Mouse (Mus musculus): ENCODE measurements around the gene Col25a1.

Col25a1 gene

DNA sequence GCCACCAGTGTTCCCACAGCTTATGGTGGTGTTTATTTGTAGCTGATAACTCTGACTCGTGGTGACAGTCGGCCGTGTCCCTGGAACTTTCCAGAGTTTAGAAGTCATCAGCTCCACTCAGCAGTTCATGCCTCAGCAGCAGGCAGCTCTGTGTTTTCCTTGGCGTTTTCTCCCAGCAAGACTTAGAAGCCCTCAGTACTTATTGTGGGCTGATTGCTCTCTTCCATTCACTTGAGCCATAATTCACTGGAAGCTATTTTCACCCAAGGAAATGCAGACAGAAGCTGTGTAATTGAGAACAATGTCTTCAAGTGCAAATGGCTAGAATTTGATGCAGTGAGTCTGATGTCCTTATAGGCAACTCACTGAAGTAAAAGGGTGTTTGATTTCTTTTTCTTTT lies 254.6 kb downstream of the Col25a1 start:
- DNase-seq: no peak

DNA sequence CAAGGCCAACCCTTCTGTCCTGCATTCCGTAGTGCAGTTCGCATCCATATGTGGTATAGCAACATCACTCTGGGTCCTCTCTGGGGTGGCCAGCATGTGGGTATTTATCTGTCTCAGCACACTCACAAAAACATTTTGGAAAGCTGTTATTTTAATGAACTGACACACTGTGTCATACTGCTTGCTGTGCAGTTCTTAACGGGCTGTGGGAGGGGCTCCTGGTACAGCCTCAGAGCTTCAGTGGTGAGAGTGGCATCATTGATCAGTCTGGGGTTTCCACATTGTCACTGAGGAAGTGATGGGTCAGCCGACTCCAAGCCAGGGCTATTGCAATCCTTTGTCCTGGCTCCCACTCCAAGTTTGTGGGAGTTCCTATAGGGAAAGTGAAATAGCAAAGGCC lies 255.9 kb downstream of the Col25a1 start:
- DNase-seq: no peak

DNA sequence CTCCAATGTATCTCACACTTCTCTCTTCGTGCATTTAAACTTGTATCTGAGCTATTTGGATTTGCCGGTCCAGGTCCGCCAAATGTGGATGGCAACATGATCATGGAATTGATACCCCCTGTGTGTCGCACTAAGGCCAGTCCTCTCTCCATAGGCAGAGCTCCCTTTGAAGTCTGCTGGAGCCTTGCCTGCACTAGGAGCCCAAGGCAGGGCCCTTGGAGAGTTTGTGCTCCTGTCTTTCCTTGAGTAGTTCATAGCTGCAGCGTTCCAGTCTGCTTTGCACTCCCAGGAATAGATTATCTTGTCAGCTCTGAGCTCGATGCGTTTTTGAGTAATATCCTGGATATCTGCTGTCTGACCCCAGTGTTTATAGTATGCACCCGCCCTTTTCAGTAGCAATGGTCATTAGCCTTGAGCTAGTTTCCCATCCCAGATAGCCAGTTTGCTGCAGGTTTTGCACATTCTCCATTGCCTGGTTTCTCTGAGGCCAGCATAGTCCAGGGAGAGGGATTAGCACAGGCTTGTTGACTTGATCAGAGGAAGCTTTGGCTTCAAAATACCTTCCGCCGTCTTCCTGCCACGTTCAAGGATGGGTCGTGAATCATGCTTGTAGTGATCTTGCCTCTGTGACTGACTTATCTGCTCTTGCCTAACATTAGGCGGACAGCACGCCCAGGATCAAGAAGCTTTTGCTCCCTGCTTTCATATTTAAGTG lies 258.1 kb downstream of the Col25a1 start:
- DNase-seq: no peak

DNA sequence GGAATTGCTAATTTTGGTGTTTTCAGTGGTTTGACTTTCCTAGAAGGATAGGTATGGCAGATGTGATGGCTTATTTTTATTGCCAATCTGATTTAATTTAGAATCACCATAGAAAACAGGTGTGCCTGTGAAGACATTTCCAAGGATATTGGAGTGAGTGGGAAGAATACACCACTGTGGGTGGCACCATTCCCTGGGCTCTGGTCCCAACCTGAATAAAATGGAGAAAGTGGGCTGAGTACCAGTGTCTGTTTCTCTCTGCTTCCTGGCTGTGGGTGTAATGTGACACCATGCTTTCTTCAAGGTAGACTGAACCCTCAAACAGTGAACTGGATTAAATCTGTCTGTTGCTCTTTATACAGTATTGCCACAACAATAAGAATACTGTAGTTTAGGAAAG lies 265.3 kb downstream of the Col25a1 start:
- no peak for DNase-seq

DNA sequence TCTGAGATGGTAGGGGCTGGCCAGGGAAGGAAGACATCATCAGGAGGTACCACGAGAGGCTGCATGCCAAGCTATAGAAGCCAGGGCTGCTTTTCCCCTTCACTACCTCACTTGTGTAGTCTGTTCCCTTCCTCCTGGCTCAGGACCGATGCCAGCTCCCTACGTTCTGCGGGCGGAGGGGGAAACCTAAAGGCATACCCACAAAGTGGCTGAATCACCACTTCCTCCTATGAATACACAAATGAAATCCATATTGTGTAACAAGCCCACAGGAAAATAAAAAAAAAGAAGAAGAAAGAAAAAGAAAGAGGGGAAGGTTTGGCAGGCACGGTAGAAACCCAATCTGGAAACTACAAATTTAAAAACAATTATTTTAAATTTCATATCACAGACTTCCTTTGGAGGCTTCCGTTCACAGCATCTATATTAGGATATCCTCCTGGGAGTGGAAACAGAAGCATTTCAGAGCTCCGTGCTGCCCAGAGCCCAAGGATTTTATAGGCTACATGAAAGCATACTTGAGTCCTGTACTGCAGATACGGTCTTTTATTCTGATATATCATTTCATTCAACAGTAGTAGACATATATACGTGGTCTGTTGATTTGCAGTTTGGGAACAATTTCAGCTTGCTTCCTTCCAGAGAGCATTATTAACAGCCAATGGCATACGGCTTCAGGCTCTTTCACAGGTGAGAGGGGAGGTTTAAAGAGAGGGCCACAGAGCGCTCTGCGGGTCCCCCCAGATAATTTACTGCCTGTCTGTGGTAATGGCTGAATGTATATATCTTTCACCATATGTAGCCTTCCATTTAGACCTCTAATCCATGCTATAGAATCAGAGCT lies 269.6 kb downstream of the Col25a1 start:
- DNase-seq: no peak

DNA sequence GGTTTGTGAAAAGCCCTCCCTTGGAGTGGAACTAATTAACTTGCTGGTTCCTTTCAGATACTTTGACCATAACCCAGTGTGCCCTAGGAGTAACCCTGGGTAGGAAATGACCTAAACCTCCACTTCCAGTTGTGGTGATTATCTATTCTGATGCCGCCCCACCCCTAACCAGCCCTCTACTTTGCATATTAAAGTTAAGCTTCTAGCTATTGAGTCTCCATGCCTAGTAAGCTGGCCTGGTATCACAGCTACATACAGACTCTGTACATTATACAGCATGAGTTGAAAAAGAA lies 270.2 kb downstream of the Col25a1 start:
- no peak for DNase-seq

DNA sequence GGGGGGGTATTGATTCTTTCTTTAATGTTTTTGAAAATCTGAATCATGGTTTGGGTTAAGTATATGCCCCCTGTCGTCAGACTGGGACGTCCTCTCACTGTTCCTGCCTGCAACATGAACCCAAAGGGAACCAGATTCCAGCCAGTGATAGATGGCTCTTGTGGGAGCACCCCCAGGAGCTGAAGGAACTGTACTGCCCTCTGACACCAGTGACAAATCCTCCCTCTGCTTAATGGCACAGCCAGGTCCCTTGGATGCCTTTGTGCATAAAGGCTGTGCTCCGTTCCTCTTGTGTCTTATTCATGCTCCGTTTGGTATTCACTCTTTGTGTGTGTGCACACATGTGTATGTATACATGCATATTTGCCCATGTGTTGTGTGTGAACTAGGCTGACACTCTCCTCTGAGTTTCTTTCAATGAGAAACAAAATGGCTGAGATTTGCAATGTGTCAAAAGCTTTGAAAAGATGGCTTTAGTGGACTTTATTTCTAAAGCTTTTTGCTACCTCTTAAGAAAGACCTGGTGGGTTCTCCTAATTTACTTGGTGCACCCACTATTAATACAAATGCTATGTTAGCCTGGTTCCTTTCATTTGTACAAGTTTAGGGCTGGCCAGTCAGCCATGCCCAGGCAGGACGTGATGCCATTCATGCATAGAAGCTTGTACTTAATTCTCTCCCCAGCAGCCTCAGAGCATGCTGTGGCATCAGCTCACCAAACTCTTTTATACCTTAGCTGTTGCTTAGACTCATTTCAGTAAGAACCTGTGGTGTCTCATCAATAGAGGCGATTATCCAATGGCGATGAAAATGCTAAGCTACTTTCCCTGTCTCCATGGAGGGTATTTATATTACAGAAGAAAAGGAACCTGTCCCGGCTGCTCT lies 273.5 kb downstream of the Col25a1 start:
- DNase-seq: no peak

DNA sequence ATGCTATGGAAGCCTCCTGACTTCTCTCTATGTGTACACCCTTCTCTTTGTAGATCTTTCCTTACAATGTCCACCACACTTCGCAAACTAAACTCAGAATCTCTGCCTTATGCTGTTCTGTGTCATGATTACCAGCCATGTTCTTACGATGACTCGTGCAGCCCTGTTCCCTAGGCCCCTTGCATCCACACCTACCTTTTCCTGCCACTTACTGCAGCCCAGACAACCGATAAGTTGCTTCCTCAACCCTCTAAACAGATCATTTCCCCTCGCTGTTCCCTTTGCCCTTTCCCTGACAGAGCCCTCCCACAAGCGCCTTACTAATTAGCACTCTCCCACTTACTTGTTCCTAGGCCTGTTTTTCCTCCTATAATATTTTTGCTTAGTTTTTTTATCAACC lies 275.9 kb downstream of the Col25a1 start:
- DNase-seq: no peak

DNA sequence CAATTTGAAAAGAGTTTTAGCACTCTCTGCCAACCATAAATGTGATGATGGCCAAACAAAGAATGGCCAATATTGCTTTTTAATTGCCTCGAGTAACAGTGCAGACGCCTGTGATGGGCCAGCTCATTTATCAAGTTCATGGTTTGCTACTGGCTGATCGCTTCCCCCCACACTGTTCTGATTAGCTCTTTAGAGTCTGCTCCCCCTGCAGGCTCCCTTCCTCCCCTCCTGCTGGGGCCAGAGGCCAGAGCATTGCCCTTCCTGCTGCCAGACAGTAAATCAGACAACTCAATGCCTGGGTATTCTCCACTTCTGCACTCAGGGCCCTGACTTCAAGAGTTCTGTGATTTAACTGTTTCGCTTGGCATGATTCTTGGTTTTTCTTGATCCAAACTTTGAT lies 281.9 kb downstream of the Col25a1 start:
- no peak for DNase-seq

DNA sequence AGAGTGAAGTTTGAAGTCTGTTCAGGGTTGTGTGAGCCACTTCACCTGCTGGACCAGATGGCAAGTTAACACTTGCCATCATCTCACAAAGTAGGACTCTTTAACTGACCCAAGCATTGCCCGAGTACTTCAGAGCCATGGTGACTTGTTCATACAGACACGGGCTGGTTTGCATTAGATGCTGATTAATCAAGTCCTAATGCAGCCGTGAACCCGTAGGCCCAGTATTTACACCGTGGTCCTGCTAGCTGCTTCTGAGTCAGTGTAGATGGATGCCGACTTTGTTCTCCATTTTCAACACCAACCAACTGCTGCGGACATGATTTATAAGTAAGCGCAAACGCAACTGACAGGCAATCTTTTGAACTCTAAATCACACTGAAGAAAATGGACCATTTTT lies 287.6 kb downstream of the Col25a1 start:
- DNase-seq: no peak

DNA sequence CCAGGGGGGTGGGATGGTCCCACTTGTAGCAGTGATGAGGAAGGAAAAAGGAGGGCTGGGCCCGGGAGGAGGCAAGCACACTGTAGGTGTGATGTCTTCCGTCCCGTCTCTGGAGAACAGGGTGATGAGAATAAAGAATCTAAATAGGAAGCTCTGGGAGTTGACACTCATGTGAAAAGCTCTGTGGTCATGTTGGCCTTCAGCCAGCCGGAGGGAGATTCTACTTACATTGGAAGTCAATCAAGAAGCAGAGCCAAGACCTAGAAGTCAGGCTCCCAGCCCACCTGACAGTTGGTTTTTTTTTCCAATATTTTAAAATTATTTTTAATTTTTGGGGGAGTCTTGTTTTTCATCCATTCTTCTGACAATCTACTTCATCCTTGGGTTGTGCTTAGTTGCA lies 297.5 kb downstream of the Col25a1 start:
- DNase-seq: no peak

DNA sequence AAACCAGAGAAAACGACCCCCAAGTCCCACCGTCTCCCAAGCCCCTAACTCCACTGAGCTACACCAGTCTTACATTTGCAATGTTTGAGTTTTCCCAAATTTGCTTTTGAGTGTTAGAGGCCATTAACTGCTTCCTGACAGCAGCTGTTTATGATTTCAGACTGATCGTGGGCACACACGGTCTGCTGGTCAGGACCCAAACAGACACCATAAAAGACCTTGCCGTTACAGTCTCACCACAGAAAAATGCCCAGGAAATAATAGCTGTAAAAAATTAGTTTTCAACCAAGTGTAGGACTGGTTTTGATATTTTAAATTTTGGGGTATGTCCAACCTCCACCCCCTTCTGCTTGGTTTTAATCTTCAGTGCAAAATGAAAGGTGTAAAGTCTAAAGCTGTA lies 298.8 kb downstream of the Col25a1 start:
- DNase-seq: no peak

DNA sequence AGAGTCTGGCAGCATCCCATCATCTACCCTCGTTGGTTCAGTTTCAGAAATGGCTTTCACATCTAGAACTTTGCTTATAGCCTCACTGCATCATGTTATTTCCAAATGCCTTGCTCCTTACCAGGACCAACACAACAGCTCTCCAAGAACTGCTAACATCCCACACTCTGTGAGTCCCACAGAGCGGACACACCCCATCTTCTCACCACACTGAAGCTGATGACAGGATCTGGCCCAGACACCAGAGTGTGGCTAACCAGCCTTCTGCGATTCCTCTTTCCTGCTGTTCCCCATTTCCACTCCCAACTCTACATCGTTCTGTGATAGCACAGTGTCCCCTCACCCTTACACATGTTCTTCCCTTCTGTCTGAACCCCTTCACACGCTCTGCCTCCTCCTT lies 301.5 kb downstream of the Col25a1 start:
- no peak for DNase-seq

DNA sequence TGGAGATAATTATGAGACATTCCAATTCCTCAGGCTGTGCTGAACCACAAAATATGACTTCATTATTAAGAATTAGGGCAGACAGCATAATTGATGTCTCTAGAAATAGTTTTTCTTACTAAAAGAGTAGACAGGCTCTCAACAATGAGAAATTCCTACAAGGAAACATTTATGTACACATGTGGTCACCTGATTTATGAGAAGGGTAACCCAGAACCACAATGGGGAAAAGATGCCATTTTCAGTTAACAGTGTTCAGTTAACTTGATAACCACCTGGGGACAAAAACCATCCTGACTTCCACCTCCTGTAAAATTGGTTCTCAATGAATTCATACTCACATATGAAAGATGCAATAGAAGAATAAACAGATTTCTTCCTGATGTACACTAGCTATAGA lies 305.7 kb downstream of the Col25a1 start:
- DNase-seq: no peak

DNA sequence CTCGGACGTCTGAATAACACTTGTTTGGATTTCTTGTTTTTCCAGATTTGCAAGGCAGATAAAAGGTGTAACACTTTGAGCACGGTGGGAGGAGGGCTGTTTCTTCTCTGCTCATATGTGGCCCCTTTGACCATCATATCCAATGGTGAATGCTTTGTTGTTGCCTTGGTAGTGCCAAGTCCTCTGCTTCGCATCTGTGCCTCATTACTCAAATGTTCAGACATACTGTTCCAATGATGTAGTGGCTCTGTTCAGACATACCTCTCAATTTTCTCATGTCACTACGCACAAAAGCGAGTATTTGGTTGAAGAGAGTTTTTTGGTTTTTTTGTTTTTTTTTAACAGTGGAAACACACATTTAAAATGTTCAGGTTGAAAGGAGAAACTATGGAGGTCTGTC lies 308.5 kb downstream of the Col25a1 start:
- DNase-seq: no peak

DNA sequence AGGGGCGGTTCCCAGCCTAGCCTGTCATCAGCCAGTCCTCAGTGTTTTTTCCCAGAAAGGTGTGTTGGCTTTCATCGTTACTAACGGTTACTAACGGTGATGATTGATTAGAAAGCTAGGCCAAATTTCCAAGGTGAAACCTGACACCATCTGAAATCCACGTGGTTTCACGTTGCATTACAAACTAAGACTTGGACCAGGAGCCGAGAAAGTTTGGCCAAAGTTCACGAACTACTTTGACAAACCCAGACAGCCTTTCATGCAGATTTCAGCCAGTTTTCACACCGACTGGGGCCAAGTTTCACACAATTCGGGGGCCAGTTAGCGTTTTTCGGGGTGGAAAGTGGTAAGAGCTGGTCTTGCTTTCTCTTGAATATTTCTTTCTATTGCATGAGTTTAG lies 309.4 kb downstream of the Col25a1 start:
- DNase-seq: no peak

DNA sequence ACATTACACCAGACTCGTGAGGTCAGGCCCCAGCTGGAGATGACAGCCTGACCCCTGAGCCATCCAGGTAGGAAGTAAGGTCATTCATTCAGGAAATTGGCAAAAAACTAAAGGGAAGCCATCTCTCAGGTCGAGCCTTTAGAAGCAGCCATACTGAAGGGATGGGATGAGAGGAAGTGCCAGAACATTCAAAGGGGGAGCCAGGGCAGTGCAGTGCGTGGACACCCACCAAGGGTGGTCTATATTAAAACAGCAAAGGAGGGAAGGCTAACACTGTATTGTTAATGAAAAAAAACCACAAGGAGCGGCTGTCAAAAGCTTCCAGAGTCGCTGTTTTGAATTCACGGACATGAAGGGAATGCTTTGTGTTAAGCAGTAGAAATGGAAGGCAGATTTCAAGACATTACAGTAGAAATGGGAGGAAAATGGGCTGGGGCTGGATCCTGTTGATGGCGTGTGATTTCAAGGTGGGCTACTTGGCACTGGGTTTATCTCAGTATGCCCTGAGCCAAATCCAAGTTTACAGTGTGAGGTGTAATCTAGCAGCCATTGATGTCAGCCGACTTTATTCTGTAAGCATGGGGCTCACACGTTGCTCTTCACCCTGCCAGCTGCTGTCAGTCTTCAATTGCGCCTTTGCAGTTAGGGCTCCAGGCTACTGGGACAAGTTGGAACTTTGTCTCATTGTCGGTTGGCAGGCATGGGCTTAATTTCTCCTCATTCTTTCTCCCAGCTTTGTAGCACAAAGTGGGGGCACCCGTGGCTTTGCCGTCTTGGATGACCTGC lies 312.7 kb downstream of the Col25a1 start:
- no peak for DNase-seq

DNA sequence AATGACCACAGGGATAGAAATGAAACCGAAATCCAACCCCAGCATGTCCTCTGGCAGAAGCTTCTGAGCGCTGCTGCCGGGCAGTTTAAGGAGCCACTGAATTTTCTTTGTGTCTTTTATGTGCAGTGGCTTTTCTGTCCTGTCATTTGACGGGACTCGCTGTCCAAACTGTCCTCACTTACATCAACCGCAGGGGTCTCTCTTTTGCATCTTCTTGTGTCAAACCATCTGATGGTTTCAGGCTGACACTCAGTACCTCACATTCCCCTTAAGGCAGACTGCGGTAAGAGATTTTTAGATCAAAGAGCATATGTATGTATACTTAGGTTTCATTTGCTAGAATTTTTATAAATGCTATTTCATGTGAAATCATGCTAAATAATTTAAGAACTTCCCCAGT lies 318.6 kb downstream of the Col25a1 start:
- DNase-seq: no peak

DNA sequence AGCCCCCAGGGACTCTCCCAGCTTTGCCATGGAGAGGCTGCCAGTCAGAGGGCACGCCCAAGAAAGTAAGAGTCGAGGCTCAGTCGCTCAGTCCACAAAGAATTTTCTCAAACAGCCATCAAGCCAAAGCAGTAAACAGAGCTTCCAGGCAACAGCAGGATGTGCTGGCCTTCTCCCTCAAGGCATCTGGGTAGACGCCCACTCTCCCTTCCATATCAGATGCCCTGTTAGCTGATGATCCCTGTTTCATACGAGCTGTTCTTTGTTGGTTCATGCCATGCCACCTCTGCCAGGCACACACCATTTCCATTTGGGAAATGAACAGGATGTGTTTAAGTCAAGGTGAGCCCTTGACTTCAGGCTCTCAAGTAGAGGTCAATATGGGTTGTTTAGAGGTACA lies 334.1 kb downstream of the Col25a1 start:
- DNase-seq: no peak

DNA sequence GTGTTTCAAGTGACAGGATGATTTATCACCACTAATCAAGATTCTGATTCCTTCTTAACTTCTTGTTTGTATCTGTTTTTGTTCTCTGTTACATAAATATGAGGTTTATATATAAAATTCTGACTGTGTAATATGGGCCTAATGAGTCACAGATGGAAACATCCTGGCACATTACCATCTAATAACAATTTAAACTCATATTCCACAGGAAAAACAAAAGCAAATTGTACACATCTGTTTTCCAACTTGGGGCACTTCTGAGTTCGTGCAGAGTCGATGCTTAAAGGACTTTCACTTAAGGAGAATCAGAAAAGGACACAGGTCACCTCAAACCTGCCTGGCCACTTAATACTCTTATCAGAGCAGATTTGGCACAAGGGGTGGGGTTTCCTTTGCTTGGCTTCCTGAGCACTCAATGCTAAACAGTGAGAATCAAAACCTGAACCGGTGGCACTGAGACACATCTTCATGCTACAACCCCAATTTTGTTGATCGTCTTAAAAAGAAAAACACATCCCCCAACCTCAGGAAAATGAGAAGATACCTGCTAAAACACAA lies 342.0 kb downstream of the Col25a1 start:
- no peak for DNase-seq

DNA sequence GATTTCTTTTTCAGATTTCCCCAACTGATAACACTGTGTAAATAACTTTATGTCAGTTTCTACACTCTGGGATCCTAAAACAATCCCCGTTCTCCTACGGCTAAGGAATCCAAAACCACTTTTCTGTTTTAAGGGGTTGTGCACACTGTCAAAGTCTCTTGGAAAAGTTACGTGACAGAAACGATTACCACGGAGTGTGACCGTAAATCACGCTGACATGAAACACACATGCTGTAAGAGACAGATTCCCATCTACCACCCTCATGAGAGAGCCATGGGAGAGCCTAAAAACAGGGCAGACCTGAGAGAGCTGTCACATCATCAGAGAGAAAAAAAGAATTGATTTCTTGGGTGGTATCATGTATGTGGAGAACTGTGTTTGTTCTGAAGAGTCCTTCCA lies 342.7 kb downstream of the Col25a1 start:
- DNase-seq: no peak

DNA sequence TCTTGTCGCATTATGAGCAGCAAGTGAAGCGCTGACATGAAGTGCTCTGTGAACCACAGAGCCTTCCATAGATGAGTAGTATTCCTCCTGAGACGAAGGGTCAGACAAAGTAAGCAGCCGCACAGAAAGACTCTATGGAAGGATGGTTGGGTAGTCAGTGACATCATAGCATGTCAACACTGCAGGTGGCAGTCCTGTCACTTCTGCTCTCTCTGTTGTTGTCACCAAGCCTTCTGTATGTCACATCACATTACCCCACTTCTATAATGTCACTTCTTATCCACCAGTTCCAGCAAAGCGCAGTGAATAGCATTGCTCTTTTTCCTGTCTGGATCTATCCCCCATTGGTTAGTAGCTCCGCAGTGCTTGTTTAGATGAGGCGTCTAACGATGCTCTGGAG lies 351.2 kb downstream of the Col25a1 start:
- no peak for DNase-seq

DNA sequence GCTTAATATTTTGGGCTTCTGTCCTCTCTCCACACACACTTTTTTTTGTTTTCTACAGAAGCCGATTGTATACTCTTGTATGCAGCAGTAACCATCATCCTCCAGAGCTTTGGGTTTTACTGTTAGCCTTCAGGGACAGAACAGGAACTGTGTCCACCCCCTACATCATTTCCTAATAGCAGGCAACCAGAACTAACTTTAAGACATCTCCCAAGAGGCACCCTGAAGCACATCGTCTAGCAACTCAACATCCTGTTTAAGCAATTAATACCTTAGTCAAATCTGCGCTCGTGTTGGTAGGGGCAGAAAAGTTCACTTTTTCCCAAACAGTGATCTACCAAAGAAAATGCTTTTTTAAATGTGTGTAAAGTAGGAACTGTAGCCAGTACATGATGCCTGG lies 357.5 kb downstream of the Col25a1 start:
- no peak for DNase-seq
